Mouse (Mus musculus) embryonic fibroblast, embryonic 13.5 days (primary cell): ENCODE results near the gene Eid2b.

Experiments
- CTCF ChIP-seq: IDR thresholded peaks from 2 replicates; pipeline ENCODE4 v1.5.1; 2011; ENCODE audit warnings: mild to moderate bottlenecking, control low read depth, low read length, moderate library complexity, borderline replicate concordance; ENCODE audit not compliant: insufficient read depth
- POLR2A ChIP-seq: IDR thresholded peaks from 2 replicates; pipeline ENCODE4 v1.6.1; 2011; ENCODE audit warnings: low read depth, mild to moderate bottlenecking, control low read depth, low read length, moderate library complexity

DNA sequence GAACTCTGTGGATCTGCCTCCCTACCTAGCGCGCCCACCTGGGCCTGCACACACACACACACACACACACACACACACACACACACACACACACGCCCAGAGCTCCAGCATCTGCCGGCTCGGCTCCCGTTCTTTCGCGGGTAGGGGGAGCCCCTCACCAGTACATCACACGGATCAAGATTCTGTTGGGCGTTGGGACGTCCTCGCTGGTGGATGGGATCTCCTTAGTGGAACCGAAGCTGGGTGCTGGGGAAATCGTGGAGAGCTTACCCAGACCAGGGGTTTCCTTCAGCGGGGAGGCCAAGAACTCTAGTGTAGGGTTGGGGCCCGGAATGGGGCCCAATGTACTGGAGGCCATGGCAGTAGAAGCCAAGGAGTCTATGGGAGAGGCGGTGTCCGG is 12.6 kb downstream of the Eid2b start:
- TF ChIP-seq POLR2A (no peak), CTCF (no peak)
